Mouse (Mus musculus): ENCODE results near the gene Wipf1.
"Not testable (repeated sequence)": the region's sequence is repeated elsewhere in the genome, so short reads cannot be mapped to it uniquely, and the experiment has no call there.

Wipf1 gene

GRCm38 (mm10) chr2:73506337-73506736 lies 23.2 kb downstream of the Wipf1 start:
- DNase-seq = not testable (repeated sequence)

- DNase-seq = no peak
Measured at GRCm38 (mm10) chr2:73502863-73503429, 26.6 kb downstream of the Wipf1 start.

GRCm38 (mm10) chr2:73500864-73501263 lies 28.7 kb downstream of the Wipf1 start:
- DNase-seq = no peak

- no peak for DNase-seq
Measured at GRCm38 (mm10) chr2:73498322-73498721, 31.2 kb downstream of the Wipf1 start.

- no peak for DNase-seq
Measured at GRCm38 (mm10) chr2:73497572-73497971, 32.0 kb downstream of the Wipf1 start.

GRCm38 (mm10) chr2:73496944-73497343 lies 32.6 kb downstream of the Wipf1 start:
- DNase-seq = no peak

GRCm38 (mm10) chr2:73496329-73496685 lies 33.2 kb downstream of the Wipf1 start:
- DNase-seq = no peak

- DNase-seq = no peak
Measured at GRCm38 (mm10) chr2:73495617-73496328, 33.8 kb downstream of the Wipf1 start.

GRCm38 (mm10) chr2:73493517-73493916 lies 36.0 kb downstream of the Wipf1 start:
- no peak for DNase-seq

GRCm38 (mm10) chr2:73491442-73492241 lies 37.9 kb downstream of the Wipf1 start:
- DNase-seq = no peak

GRCm38 (mm10) chr2:73490466-73490865 lies 39.1 kb downstream of the Wipf1 start:
- no peak for DNase-seq

- no peak for DNase-seq
Measured at GRCm38 (mm10) chr2:73486120-73486601, 43.4 kb downstream of the Wipf1 start.

GRCm38 (mm10) chr2:73485236-73486119 lies 44.1 kb downstream of the Wipf1 start:
- DNase-seq = no peak

GRCm38 (mm10) chr2:73484561-73485235 lies 44.8 kb downstream of the Wipf1 start:
- no peak for DNase-seq

GRCm38 (mm10) chr2:73478805-73479204 lies 50.7 kb downstream of the Wipf1 start:
- DNase-seq = no peak

- no peak for DNase-seq
Measured at GRCm38 (mm10) chr2:73477501-73477900, 52.0 kb downstream of the Wipf1 start.

- DNase-seq = no peak
Measured at GRCm38 (mm10) chr2:73475519-73475918, 54.0 kb downstream of the Wipf1 start.

GRCm38 (mm10) chr2:73472130-73472529 lies 57.4 kb downstream of the Wipf1 start:
- no peak for DNase-seq

GRCm38 (mm10) chr2:73470146-73470630 lies 59.3 kb downstream of the Wipf1 start:
- no peak for DNase-seq

GRCm38 (mm10) chr2:73469552-73469951 lies 60.0 kb downstream of the Wipf1 start:
- no peak for DNase-seq

- no peak for DNase-seq
Measured at GRCm38 (mm10) chr2:73468993-73469392, 60.5 kb downstream of the Wipf1 start.
